Mouse (Mus musculus) layer of hippocampus, postnatal 36 days (tissue): ENCODE data around the gene Fbll1. TPM values are rescaled to one million over a fixed set of nuclear protein-coding genes. Genes with fewer than 3 reads are reported as not detected.

Experiments used
- DNase-seq, 2 experiments: peaks; one replicate each; pipeline ENCODE4 v3.0.0; 2022
- microRNA-seq, 2 experiments: library from miRNA; unstranded; fragments of <30 nt; microRNA quantifications; one replicate each; pipeline ENCODE4 v1.2.0; 2021
- total RNA-seq, 2 experiments: library from RNA; stranded (reverse); gene quantifications; 2 replicates each; pipeline ENCODE4 v1.2.3; 2021

Fbll1 gene
- total RNA-seq, 2 experiments from 2014 or later, result 42.2 to 46.1 TPM

DNA sequence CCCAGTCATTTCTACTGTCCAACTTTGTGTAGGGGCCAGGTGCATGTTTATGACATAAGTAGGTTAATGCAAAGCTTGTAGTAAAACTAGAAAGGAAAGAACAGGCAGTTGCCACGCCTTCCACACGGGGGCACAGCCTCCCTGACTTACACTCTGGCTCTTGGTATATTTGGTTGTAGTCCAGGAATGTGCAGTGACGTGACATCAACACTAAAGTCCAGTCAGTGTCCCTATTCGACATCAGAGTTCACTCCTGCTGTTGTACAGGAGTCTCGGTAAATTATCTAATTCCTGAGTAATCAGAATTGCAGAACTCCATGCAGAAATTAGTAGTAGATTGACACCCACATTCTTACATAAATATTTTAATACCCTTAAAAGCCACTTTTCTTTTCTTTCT lies 15.6 kb downstream of the Fbll1 start:
- no peak for DNase-seq

GRCm38 (mm10) chr11:35782444-35782843 lies 16.2 kb downstream of the Fbll1 start:
- no peak for DNase-seq

DNA sequence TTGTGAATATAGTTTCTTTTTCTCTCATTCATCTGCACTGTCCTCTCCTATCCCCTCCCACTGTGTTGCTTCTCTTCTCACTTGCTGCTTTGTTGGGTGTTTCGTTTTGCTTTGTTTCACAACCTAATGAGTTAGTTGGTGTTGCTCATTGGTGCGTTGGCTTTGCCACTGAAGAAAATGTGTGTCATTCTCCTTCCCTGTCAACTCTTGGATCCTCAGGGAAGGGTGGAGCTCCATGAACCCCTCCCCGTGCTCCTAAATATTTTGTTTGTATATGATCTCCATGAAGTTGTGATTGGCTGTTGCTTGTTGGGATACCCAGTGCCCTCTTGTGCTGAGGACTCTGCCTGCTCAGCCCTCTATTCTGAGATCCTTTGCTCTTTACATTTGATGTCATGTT lies 18.3 kb downstream of the Fbll1 start:
- no peak for DNase-seq

- DNase-seq, result no peak
These were observed 22.2 kb downstream of the Fbll1 start for GRCm38 (mm10) chr11:35776452-35776851.

GRCm38 (mm10) chr11:35775606-35776005 lies 23.1 kb downstream of the Fbll1 start:
- DNase-seq, result no peak

DNA sequence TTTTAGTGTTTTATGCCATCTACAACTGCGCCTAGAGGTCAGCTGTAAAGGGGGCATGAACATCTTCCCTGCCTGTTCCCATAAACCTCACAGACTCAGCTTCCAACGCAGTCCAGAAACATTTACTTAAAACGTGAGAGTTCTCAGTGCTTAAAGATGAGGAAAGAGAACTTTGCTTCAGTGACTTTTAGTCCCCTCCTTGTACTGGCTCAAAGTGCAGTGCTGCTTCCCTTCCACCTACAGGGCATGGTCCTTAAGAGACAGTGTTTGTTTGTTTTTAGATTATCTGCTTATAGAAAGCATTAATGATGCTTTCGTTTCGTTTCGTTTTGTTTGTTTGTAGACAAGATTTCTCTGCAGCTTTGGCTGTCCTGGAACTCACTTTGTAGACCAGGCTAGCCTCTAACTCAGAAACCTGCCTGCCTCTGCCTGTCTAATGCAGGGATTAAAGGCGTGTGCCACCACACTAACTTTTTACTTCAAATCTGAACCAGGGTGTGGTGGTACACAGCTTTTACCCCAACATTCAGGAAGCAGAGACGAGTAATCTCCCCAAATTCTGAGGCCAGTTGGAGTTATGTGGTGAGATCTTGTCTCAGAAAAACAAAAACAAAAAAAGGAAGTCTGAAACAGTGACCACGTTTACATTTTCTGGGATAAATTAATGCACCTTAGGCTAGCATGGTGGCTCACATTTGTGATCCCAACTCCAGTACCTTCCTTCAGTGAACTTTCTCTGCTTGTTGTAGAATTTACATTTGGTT lies 27.8 kb downstream of the Fbll1 start:
- DNase-seq, result no peak

GRCm38 (mm10) chr11:35769746-35770437 lies 28.8 kb downstream of the Fbll1 start:
- DNase-seq, result peak; percentile 78 to 79

DNA sequence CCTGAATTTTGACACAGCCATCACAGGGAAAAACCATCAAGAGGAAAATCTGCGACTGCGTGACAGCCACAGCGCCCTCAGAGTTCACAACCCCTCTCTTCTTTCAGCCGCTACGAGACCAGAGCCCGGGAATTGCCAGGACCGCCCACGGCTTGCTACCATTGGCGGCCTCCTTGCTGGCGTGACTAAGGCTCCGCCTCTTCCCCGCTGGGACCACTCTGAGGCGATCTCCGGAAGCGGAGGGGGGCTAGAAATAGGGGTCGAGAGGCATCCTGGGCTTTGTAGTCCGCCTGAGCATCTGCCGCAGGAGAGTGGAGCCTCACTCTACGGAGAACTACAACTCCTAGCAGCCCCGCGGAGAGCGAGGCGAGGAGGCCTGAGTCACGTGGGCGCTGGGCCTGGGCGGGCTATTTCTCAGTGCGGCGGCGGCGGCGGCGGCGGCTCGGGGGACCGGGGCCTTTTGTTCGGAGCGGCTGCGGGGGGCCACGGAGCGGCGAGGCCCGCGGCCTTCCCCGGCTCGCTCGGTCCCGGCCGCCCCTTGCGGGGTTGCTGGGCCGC lies 29.4 kb downstream of the Fbll1 start, which contains the start of gene Pank3:
TSS of gene Pank3 (plus strand) at position 297 of the 558 bp plus-strand sequence.
- DNase-seq, result peak; percentile 97 to 98

DNA sequence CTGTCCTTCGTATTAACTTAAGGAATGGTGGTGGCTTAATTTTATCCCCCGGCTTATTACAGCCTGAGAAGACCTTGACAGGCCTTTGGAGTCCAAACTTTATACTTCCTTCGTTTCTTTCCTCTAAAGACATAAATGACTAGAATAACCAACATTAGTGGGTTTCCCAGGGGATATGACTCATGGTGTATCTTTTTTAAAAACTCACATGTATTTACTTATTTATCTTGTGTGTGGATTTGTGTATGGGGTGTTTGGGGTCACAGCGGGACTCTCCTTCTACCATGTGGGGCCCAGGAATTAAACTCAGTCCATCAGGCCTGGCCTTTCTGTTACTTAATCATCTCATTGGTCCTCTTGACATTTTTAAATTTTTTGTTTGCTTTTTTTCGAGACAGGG lies 31.8 kb downstream of the Fbll1 start:
- no peak for DNase-seq

- no peak for DNase-seq
These were observed 38.1 kb downstream of the Fbll1 start for GRCm38 (mm10) chr11:35760627-35761003.

DNA sequence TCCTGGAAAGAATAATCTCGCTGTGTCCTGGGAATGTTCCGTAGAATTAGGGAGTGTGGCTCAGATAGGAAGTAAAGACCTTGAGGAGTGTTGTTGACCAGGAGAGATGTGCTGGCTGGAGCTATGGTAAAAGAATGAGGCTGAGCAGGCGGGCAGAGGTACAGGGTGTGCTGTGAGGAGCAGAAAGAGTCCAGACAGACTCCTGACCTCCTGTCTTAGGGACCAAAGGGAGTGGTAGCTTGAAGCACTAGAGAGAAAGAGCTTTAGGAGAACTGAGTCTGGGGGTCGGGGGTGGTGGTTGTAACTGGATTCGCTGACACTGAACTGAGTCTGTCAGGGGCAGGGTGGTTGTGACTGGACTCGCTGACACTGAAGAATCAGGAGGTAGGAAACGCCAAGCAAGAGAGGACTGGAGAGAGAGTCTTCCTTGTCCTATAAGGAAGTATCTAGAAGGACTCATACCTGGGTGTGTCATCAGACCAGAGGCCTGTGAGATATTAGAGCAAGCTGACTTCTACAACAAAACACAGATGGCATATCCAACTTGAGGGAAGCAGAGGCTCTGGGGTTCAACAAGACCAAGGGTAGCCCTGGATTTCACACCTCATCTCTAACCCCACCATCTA lies 38.6 kb downstream of the Fbll1 start:
- DNase-seq, result no peak

GRCm38 (mm10) chr11:35756411-35757303 lies 42.0 kb downstream of the Fbll1 start:
- DNase-seq, result no peak

DNA sequence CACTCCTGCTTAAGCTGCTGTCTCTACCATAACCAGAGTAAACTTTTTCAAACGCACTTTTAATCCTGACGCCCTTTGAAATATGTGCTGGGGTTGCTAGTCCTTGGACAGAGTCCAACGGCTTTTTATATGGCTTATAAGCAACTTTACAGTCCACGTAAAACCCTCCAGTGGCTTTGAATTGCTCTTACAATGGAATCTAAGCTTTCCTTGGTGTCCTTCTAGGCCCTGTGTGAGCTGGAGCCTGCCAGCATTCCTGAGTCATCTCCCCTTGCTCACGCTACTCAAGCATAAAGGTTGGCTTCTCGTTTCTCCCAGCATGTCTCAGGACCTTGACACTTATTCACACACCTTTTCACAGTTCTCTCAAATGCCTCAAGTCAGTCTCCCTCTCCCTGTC lies 43.1 kb downstream of the Fbll1 start:
- no peak for DNase-seq

GRCm38 (mm10) chr11:35754906-35755418 lies 43.7 kb downstream of the Fbll1 start:
- no peak for DNase-seq

- DNase-seq, result no peak
These were observed 48.1 kb downstream of the Fbll1 start for GRCm38 (mm10) chr11:35750578-35750977.

Small RNAs within 50 kb of the gene (microRNA-seq; reads per million reads assigned to microRNA genes)
- 1.2 to 3.4 reads per million in 2 experiments for gene Mir103-1

Other genes starting within 250 kb of the Fbll1 start
- 10 to 100 TPM; 42.6 to 43.4 TPM for gene Pank3, start 29.4 kb downstream of the Fbll1 start, total RNA-seq
- 10 to 100 TPM; 48.9 to 49.9 TPM for gene Rars, start 35.6 kb upstream of the Fbll1 start, total RNA-seq
- 100 to 1,000 TPM; 103 to 104 TPM for gene Wwc1, start 181.6 kb upstream of the Fbll1 start, total RNA-seq